Mouse (Mus musculus) ES-E14 (cell line): Measurements from ENCODE around the gene Henmt1.

ENCODE experiments used
- HCFC1 ChIP-seq: IDR thresholded peaks from 2 replicates; pipeline ENCODE4 v1.6.1; 2012; ENCODE audit warnings: low read length, inconsistent platforms, borderline replicate concordance; ENCODE audit not compliant: insufficient read depth
- MAFK ChIP-seq: IDR thresholded peaks from 2 replicates; pipeline ENCODE4 v1.6.1; 2014; ENCODE audit warnings: mild to moderate bottlenecking, low read depth, low read length, inconsistent platforms; ENCODE audit not compliant: insufficient read depth
- ZC3H11A ChIP-seq: IDR thresholded peaks from 2 replicates; pipeline ENCODE4 v1.6.1; 2012; ENCODE audit warnings: low read depth, mild to moderate bottlenecking, inconsistent platforms, low read length, borderline replicate concordance
- ZNF384 ChIP-seq: IDR thresholded peaks from 2 replicates; pipeline ENCODE4 v1.6.1; 2012; ENCODE audit warnings: low read depth, low read length, inconsistent platforms

DNA sequence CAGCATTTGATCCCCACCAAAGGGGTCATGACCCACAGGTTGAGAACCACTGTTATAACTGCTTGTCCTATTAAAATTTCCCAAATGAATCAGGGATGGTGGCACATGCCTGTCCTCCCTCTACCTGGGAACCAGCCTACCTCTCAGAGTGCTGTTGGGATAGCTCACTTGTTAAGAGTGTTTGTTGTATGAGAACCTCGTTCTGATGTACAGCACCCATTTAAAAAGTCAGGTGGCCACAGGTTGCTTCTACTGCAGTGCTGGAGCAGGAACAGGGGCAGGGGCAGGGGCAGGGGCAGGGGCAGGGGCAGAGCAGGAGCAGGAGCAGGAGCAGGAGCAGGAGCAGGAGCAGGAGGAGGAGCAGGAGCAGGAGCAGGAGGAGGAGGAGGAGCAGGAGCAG lies 59.5 kb downstream of the Henmt1 start:
- no peak for TF ChIP-seq MAFK
- no peak for TF ChIP-seq ZNF384
- TF ChIP-seq HCFC1, result no peak
- TF ChIP-seq ZC3H11A, result no peak
